Mouse (Mus musculus): ENCODE measurements around the gene Rbbp9.
A peak's percentile ranks its signal among the peaks of the same experiment; 100 is the strongest.
"Not testable (repeated sequence)": the region's sequence is repeated elsewhere in the genome, so short reads cannot be mapped to it uniquely, and the experiment has no call there.

The Rbbp9 gene

GRCm38 (mm10) chr2:144550529-144550928, at the start of gene Rbbp9:
TSS of gene Rbbp9 (minus strand) at chr2:144550869.
- no peak for DNase-seq (ENCODE audit: low read depth)

- DNase-seq (ENCODE audit: low read depth): peak; percentile 70
Observed at GRCm38 (mm10) chr2:144599831-144600687, 49.4 kb upstream of the Rbbp9 start, which contains the start of gene Dtd1. TSS of gene Dtd1 (plus strand) at chr2:144599897.

GRCm38 (mm10) chr2:144598006-144598405, 47.3 kb upstream of the Rbbp9 start:
- DNase-seq (ENCODE audit: low read depth): no peak

- DNase-seq (ENCODE audit: low read depth): peak; percentile 71
Observed at GRCm38 (mm10) chr2:144593951-144594651, 43.4 kb upstream of the Rbbp9 start, which contains the start of gene Smim26. TSS of gene Smim26 (plus strand) at chr2:144594054.

GRCm38 (mm10) chr2:144593036-144593435, 42.4 kb upstream of the Rbbp9 start:
- DNase-seq (ENCODE audit: low read depth): not testable (repeated sequence)

- DNase-seq (ENCODE audit: low read depth): no peak
Observed at GRCm38 (mm10) chr2:144588723-144589122, 38.1 kb upstream of the Rbbp9 start.

GRCm38 (mm10) chr2:144555820-144556552, 5.3 kb upstream of the Rbbp9 start, which contains the start of gene Sec23b:
TSS of gene Sec23b (plus strand) at chr2:144556229.
- DNase-seq (ENCODE audit: low read depth): peak; percentile 93

GRCm38 (mm10) chr2:144555286-144555819, 4.7 kb upstream of the Rbbp9 start:
- no peak for DNase-seq (ENCODE audit: low read depth)

- DNase-seq (ENCODE audit: low read depth): no peak
Observed at GRCm38 (mm10) chr2:144553905-144554304, 3.2 kb upstream of the Rbbp9 start.

GRCm38 (mm10) chr2:144547559-144547958, 3.1 kb downstream of the Rbbp9 start:
- DNase-seq (ENCODE audit: low read depth): no peak

GRCm38 (mm10) chr2:144545481-144545880, 5.2 kb downstream of the Rbbp9 start:
- no peak for DNase-seq (ENCODE audit: low read depth)

GRCm38 (mm10) chr2:144545061-144545460, 5.6 kb downstream of the Rbbp9 start:
- no peak for DNase-seq (ENCODE audit: low read depth)

GRCm38 (mm10) chr2:144544630-144545029, 6.0 kb downstream of the Rbbp9 start:
- DNase-seq (ENCODE audit: low read depth): no peak

- DNase-seq (ENCODE audit: low read depth): no peak
Observed at GRCm38 (mm10) chr2:144543670-144544069, 7.0 kb downstream of the Rbbp9 start.

- no peak for DNase-seq (ENCODE audit: low read depth)
Observed at GRCm38 (mm10) chr2:144541246-144541645, 9.4 kb downstream of the Rbbp9 start.

GRCm38 (mm10) chr2:144537123-144537522, 13.5 kb downstream of the Rbbp9 start:
- no peak for DNase-seq (ENCODE audit: low read depth)

GRCm38 (mm10) chr2:144527821-144528174, 22.9 kb downstream of the Rbbp9 start:
- DNase-seq (ENCODE audit: low read depth): no peak

- peak; percentile 90 for DNase-seq (ENCODE audit: low read depth)
Observed at GRCm38 (mm10) chr2:144526981-144527820, 23.5 kb downstream of the Rbbp9 start, which contains the start of the genes Dzank1 and Polr3f. TSS of gene Dzank1 (minus strand) at chr2:144527414. TSS of gene Polr3f (plus strand) at chr2:144527718.

GRCm38 (mm10) chr2:144525856-144526255, 24.8 kb downstream of the Rbbp9 start:
- no peak for DNase-seq (ENCODE audit: low read depth)

- no peak for DNase-seq (ENCODE audit: low read depth)
Observed at GRCm38 (mm10) chr2:144519772-144520171, 30.9 kb downstream of the Rbbp9 start.

- no peak for DNase-seq (ENCODE audit: low read depth)
Observed at GRCm38 (mm10) chr2:144514619-144515018, 36.0 kb downstream of the Rbbp9 start.
